12 mouse cellular contexts compared by ENCODE assay signal in genomic region chr13:109519485-109519884, GRCm38 (mm10).
DNase-seq lines count a peak whose midpoint lies in the region; ATAC-seq lines count a peak whose summit lies in the region.
"Had no signal": no experiment of that assay in that cellular context is flagged by ENCODE, and none has a peak within 500 bp of the region (broad histone marks: within the 10 kb centered on the region; RNA-seq: fewer than 3 reads in every experiment).

No protein-coding gene starts in this region.

- ATAC-seq in hindbrain, embryonic 11.5 days (ENCODE audit: low FRiP score) = no peak
- no peak for ATAC-seq in hindbrain, embryonic 12.5 days (ENCODE audit: low FRiP score)

- H3K9ac ChIP-seq in hindbrain, embryonic 11.5 days (ENCODE audit: low read depth, low read length) = no peak overlapping the region
- no peak overlapping the region for H3K9ac ChIP-seq in hindbrain, embryonic 12.5 days

- 48% methylated on average over 3 of the region's 3 CpGs for WGBS in hindbrain, embryonic 11.5 days
- WGBS in hindbrain, embryonic 12.5 days = 38% methylated on average over 3 of the region's 3 CpGs

- no peaks in the 10 kb centered on the region for H3K4me1 ChIP-seq in hindbrain, embryonic 11.5 days (replicated peaks; ENCODE audit: control insufficient read depth, insufficient read depth, low read length)
- no peaks in the 10 kb centered on the region for H3K4me1 ChIP-seq in hindbrain, embryonic 12.5 days

- no peak overlapping the region for H3K4me2 ChIP-seq in hindbrain, embryonic 11.5 days (replicated peaks; ENCODE audit: low read depth, low read length)
- no peak overlapping the region for H3K4me2 ChIP-seq in hindbrain, embryonic 12.5 days (replicated peaks)

- H3K27me3 ChIP-seq in hindbrain, embryonic 11.5 days (ENCODE audit: control insufficient read depth, insufficient read depth, low read length) = no peaks in the 10 kb centered on the region
- H3K27me3 ChIP-seq in hindbrain, embryonic 12.5 days = no peaks in the 10 kb centered on the region

- no peak overlapping the region for H3K4me3 ChIP-seq in hindbrain, embryonic 11.5 days (ENCODE audit: low read depth, low read length)
- H3K4me3 ChIP-seq in hindbrain, embryonic 12.5 days = no peak overlapping the region
- H3K4me3 ChIP-seq: hindbrain, embryonic 10.5 days had no signal

- no peaks in the 10 kb centered on the region for H3K9me3 ChIP-seq in hindbrain, embryonic 11.5 days (ENCODE audit: control insufficient read depth, low read length)
- H3K9me3 ChIP-seq in hindbrain, embryonic 12.5 days (replicated peaks) = no peaks in the 10 kb centered on the region
- H3K9me3 ChIP-seq: hindbrain, embryonic 10.5 days had no signal

- H3K36me3 ChIP-seq in hindbrain, embryonic 11.5 days (ENCODE audit: control insufficient read depth, insufficient read depth, low read length) = no peaks in the 10 kb centered on the region
- no peaks in the 10 kb centered on the region for H3K36me3 ChIP-seq in hindbrain, embryonic 12.5 days
- H3K36me3 ChIP-seq: hindbrain, embryonic 10.5 days had no signal

- H3K27ac ChIP-seq in hindbrain, embryonic 11.5 days (ENCODE audit: low read depth, low read length) = no peak overlapping the region
- no peak overlapping the region for H3K27ac ChIP-seq in hindbrain, embryonic 12.5 days
- H3K27ac ChIP-seq: hindbrain, embryonic 10.5 days had no signal

- peak; percentile 20 for DNase-seq in hindbrain, embryonic 11.5 days (ENCODE audit: low spot score)
- peak; percentile 12 for DNase-seq in thymus, postnatal 0 days (ENCODE audit: low spot score)
- no peak for DNase-seq in thymus, postnatal 25 days
- DNase-seq in c-Kit-positive CD71-negative TER-119-negative erythroid progenitor cells, embryonic 14.5 days (ENCODE audit: low read depth) = peak; percentile 16
- peak; percentile 9 for DNase-seq in skeletal muscle tissue, adult 2 months (ENCODE audit: low read depth, low spot score)
- no peak for DNase-seq in natural killer cell, adult 2 months (ENCODE audit: low spot score in 2 of 2)
- DNase-seq in adrenal gland, postnatal 4 days (ENCODE audit: low spot score in 2 of 2) = no peak
- DNase-seq: adrenal gland, adult 8-10 months; retina, postnatal 1 day; thymus, postnatal 36 days had no signal

Comparison
In these comparisons a context has a peak if more than half of its experiments do, and no peak if none do; other contexts are left out.
1. DNase-seq: peak in hindbrain, embryonic 11.5 days (single experiment), thymus, postnatal 0 days (single experiment), c-Kit-positive CD71-negative TER-119-negative erythroid progenitor cells, embryonic 14.5 days (single experiment) and skeletal muscle tissue, adult 2 months (single experiment); none in thymus, postnatal 25 days (single experiment), natural killer cell, adult 2 months (0 of 2) and adrenal gland, postnatal 4 days (0 of 2).